Mouse (Mus musculus) stomach, embryonic 14.5 days (tissue): ENCODE results near the gene Btnl2. TPM values are rescaled to one million over a fixed set of nuclear protein-coding genes. Genes with fewer than 3 reads are reported as not detected.
"Not testable (repeated sequence)": the region's sequence is repeated elsewhere in the genome, so short reads cannot be mapped to it uniquely, and the experiment has no call there.

ENCODE experiments used
- ATAC-seq: fragments of 200-750 bp; cut with Nextera tagmentation; 2 replicates; pipeline ENCODE4 v1.8.0; 2017; ENCODE audit warnings: low read depth, moderate TSS enrichment; ENCODE audit not compliant: insufficient number of reproducible peaks, insufficient read depth, low FRiP score
- H3K27ac ChIP-seq: fragments of 300-500 bp; sonication (generic); 2 replicates; pipeline ENCODE4 v1.5.1; 2014; ENCODE audit warnings: mild to moderate bottlenecking, low read length, moderate library complexity, mixed read lengths
- H3K27me3 ChIP-seq: fragments of 300-500 bp; sonication (generic); 2 replicates; pipeline ENCODE4 v1.6.1; 2014; ENCODE audit warnings: low read length, control low read depth, mixed read lengths; ENCODE audit not compliant: control insufficient read depth, insufficient read depth
- H3K36me3 ChIP-seq: fragments of 300-500 bp; sonication (generic); 2 replicates; pipeline ENCODE4 v1.6.1; 2014; ENCODE audit warnings: mild to moderate bottlenecking, control low read depth, low read length, moderate library complexity, mixed read lengths; ENCODE audit not compliant: control insufficient read depth, insufficient read depth
- H3K4me1 ChIP-seq: fragments of 300-500 bp; sonication (generic); 2 replicates; pipeline ENCODE4 v1.6.1; 2014; ENCODE audit warnings: low read length, control low read depth, mixed read lengths; ENCODE audit not compliant: control insufficient read depth, insufficient read depth
- H3K4me2 ChIP-seq: fragments of 300-500 bp; sonication (generic); replicated peaks from 2 replicates; pipeline ENCODE4 v1.6.1; 2014; ENCODE audit warnings: low read depth, low read length, control low read depth
- H3K4me3 ChIP-seq: fragments of 300-500 bp; sonication (generic); 2 replicates; pipeline ENCODE4 v1.5.1; 2014; ENCODE audit warnings: low read depth, low read length, control low read depth
- H3K9ac ChIP-seq: fragments of 300-500 bp; sonication (generic); replicated peaks from 2 replicates; pipeline ENCODE4 v1.6.1; 2014; ENCODE audit warnings: low read depth, mild to moderate bottlenecking, control low read depth, low read length, moderate library complexity, mixed read lengths
- H3K9me3 ChIP-seq: fragments of 300-500 bp; sonication (generic); 2 replicates; pipeline ENCODE4 v1.6.1; 2016; ENCODE audit warnings: low read depth, low read length, control low read depth; ENCODE audit not compliant: control insufficient read depth
- WGBS: fragments of 180-500 bp; shearing (Covaris S2); extraction: QIAGEN DNeasy Blood & Tissue Kit; methylation state at CpG from one replicate; pipeline ENCODE4 v1.1.7; 2014; 5-methylcytosine and 5-hydroxymethylcytosine counted together
- polyA plus RNA-seq: library from polyadenylated mRNA; unstranded; fragments of >200 nt; fragmentation: Nextera tagmentation; extraction: Ambion mirVana; gene quantifications from 2 replicates; pipeline ENCODE4 v1.2.1, GENCODE M21; 2014

The Btnl2 gene
- 0.10 and 0.13 TPM in 2 replicates for polyA plus RNA-seq

- no peaks in the 10 kb centered on the region for H3K36me3 ChIP-seq
- no peak within 1 kb of the TSS for H3K27ac ChIP-seq
- no peaks in the 10 kb centered on the region for H3K27me3 ChIP-seq
- 83% methylated on average over 5 of the region's 5 CpGs for WGBS
- H3K9ac ChIP-seq = no peak within 1 kb of the TSS
- no peak within 1 kb of the TSS for H3K4me3 ChIP-seq
- no peak for ATAC-seq
- H3K9me3 ChIP-seq = no peaks in the 10 kb centered on the region
- no peak within 1 kb of the TSS for H3K4me2 ChIP-seq
- no peaks in the 10 kb centered on the region for H3K4me1 ChIP-seq
Measured at GRCm38 (mm10) chr17:34354539-34354938, at the start of gene Btnl2. Gene Btnl2, plus strand, starts transcription at chr17:34354822.

DNA sequence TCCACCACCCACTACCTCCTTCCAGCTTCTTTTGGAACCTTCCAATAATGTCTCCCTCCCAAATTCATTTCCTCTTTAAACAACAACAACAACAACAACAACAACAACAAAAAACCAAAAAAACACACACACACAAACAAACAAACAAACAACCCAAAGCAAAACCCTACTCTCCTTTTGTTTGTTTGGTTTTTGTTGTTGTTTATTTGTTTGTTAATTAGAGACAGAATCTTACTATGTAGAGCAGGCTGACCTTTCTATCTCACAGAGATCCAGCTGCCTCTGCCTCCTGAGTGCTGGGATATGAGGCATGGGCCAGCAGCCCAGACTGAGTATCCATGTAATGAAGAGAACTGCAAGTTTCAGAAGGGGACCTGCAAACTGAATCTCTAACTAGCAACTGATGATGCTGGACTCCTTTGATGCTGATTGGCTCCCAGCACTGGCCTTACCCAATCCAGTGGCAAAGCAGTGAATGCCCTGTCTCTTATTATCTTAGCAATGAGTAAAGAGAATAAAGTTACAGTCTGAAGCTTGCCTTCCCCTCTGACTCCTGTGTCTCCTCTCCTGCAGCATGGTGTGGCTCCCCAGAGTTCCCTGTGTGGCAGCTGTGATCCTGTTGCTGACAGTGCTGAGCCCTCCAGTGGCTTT lies 49.1 kb upstream of the Btnl2 start, which contains the start of gene H2-Eb1:
TSS of gene H2-Eb1 (plus strand) at position 488 of the 651 bp plus-strand sequence.
- Histone ChIP-seq H3K27me3 (no peaks in the 10 kb centered on the region), H3K4me2 (no peak within 1 kb of the TSS), H3K36me3 (no peaks in the 10 kb centered on the region), H3K9ac (no peak within 1 kb of the TSS), H3K27ac (no peak within 1 kb of the TSS), H3K4me1 (no peaks in the 10 kb centered on the region), H3K9me3 (no peaks in the 10 kb centered on the region), H3K4me3 (no peak within 1 kb of the TSS)
- ATAC-seq = peak; percentile 84

- Histone ChIP-seq H3K9me3 (no peaks in the 10 kb centered on the region), H3K4me1 (no peaks in the 10 kb centered on the region), H3K27me3 (no peaks in the 10 kb centered on the region), H3K4me3 (no peak overlapping the region), H3K27ac (no peak overlapping the region), H3K9ac (no peak overlapping the region), H3K36me3 (no peaks in the 10 kb centered on the region), H3K4me2 (no peak overlapping the region)
- 82% methylated on average over 2 of the region's 2 CpGs for WGBS
- ATAC-seq = no peak
Measured at GRCm38 (mm10) chr17:34306407-34306806, 48.2 kb upstream of the Btnl2 start.

- no peaks in the 10 kb centered on the region for H3K4me1 ChIP-seq
- H3K4me3 ChIP-seq = no peak overlapping the region
- H3K9ac ChIP-seq = no peak overlapping the region
- no peak overlapping the region for H3K4me2 ChIP-seq
- no peaks in the 10 kb centered on the region for H3K27me3 ChIP-seq
- H3K36me3 ChIP-seq = no peaks in the 10 kb centered on the region
- H3K27ac ChIP-seq = no peak overlapping the region
- no peaks in the 10 kb centered on the region for H3K9me3 ChIP-seq
- ATAC-seq = no peak
Measured at GRCm38 (mm10) chr17:34307216-34307615, 47.4 kb upstream of the Btnl2 start.

DNA sequence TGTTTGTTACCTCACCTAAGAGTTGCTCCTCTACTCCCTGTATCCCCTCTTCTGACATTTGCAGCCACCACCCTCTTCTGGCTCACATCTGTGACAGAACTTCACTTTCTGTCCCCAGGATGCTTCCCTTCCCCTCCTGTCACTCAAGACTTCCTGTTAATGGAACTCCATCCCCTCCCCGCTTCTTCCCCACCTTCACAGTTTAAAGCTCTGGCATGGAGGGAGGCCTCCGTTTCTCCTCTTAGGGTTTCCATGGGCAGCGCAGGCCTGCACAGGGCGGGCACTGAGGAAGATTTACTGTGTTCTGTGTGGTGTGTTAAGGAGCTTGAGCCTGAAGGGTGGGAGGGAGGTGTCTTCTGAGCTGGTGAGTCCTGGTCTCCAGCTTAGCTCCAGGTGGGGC lies 46.5 kb upstream of the Btnl2 start:
- Histone ChIP-seq H3K4me1 (no peaks in the 10 kb centered on the region), H3K27me3 (no peaks in the 10 kb centered on the region), H3K27ac (no peak overlapping the region), H3K4me2 (no peak overlapping the region), H3K36me3 (no peaks in the 10 kb centered on the region), H3K9ac (no peak overlapping the region), H3K4me3 (no peak overlapping the region), H3K9me3 (no peaks in the 10 kb centered on the region)
- ATAC-seq = no peak
- WGBS = 86% methylated on average over 4 of the region's 4 CpGs

GRCm38 (mm10) chr17:34309225-34309624 lies 45.4 kb upstream of the Btnl2 start:
- Histone ChIP-seq H3K36me3 (no peaks in the 10 kb centered on the region), H3K4me2 (peak overlapping the region; percentile 69), H3K4me1 (no peaks in the 10 kb centered on the region), H3K9me3 (no peaks in the 10 kb centered on the region), H3K27me3 (no peaks in the 10 kb centered on the region), H3K4me3 (peak overlapping the region; percentile 54), H3K9ac (peak overlapping the region; percentile 49), H3K27ac (no peak overlapping the region)
- 27% methylated on average over 10 of the region's 10 CpGs for WGBS
- ATAC-seq = no peak

- Histone ChIP-seq H3K9ac (peak overlapping the region; percentile 49), H3K4me3 (peak overlapping the region; percentile 54), H3K9me3 (no peaks in the 10 kb centered on the region), H3K4me2 (peak overlapping the region; percentile 69), H3K27me3 (no peaks in the 10 kb centered on the region), H3K36me3 (no peaks in the 10 kb centered on the region), H3K4me1 (no peaks in the 10 kb centered on the region), H3K27ac (no peak overlapping the region)
- 20% methylated on average over 38 of the region's 38 CpGs for WGBS
- ATAC-seq = peak; percentile 75
Measured at GRCm38 (mm10) chr17:34309683-34310385, 44.8 kb upstream of the Btnl2 start.

- not testable (repeated sequence) for H3K4me2 ChIP-seq, H3K27ac ChIP-seq, H3K27me3 ChIP-seq, H3K4me1 ChIP-seq, H3K9ac ChIP-seq, ATAC-seq, H3K36me3 ChIP-seq, H3K4me3 ChIP-seq, H3K9me3 ChIP-seq
- 81% methylated on average over 3 of the region's 3 CpGs for WGBS
Measured at GRCm38 (mm10) chr17:34310526-34310925, 44.1 kb upstream of the Btnl2 start.
